Mouse (Mus musculus): ENCODE results near the gene Pdcl3. TPM values are rescaled to one million over a fixed set of nuclear protein-coding genes. Genes with fewer than 3 reads are reported as not detected.

The Pdcl3 gene
- polyA plus RNA-seq, 1 experiment from 2014 or later = 143 TPM

- H3K36me3 ChIP-seq (ENCODE audit: control insufficient read depth, insufficient read depth, low read length) = no peaks in the 10 kb centered on the region
- H3K27me3 ChIP-seq (ENCODE audit: control insufficient read depth, insufficient read depth, low read length) = no peaks in the 10 kb centered on the region
- H3K9ac ChIP-seq (replicated peaks; ENCODE audit: low read length) = no peak overlapping the region
- H3K27ac ChIP-seq (replicated peaks; ENCODE audit: low read depth, low read length) = no peak overlapping the region
- ATAC-seq (ENCODE audit: low FRiP score, low TSS enrichment) (no peak), DNase-seq (no peak)
- H3K4me1 ChIP-seq (ENCODE audit: control insufficient read depth, insufficient read depth, low read length) = peaks cover 8% of the 10 kb centered on the region
- WGBS = 80% methylated on average over 2 of the region's 2 CpGs
- H3K4me2 ChIP-seq (ENCODE audit: low read length) = no peak overlapping the region
- H3K4me3 ChIP-seq (replicated peaks; ENCODE audit: low read depth, low read length) = no peak overlapping the region
- no peaks in the 10 kb centered on the region for H3K9me3 ChIP-seq (ENCODE audit: control insufficient read depth, low read length)
These were observed 1.5 kb upstream of the Pdcl3 start for GRCm38 (mm10) chr1:38983870-38984269.

DNA sequence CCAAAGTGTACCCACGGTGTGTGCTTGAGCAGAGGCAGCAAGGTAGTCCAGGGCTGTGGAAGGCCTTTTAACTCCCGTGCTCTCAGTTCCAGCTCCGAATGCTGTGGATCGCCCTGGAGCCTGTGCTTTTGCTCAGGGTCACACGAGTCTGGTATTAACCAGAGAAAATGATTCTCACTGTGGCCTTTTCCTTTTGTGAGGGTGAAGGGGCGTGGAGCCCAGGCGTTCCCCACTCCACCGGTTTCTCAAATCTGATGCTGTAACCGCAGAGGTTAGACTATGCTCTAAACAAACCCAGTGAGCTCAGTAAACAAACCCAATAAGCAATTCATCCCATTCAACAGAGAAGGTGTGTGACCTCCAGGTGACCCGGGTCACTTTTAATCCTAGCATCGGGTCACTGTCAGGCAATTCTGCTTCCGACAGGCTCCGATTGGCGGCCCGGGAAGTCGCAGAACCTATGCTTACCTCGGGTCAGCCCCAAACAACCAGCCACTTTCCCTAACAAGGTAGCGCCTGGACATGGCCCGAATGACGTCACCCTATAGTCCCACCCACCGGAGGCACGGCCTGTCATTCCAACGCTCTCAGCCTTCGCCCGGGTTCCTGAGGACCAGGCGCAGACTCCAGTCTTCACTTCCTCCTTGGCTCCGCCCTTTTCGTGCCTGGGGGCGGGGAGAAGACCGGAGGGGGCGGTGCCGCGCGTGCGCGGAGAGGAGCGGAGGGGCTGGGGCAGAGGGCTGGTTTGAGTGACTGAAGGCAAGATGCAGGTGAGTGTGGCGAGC lies 1.9 kb downstream of the Pdcl3 start:
- Histone ChIP-seq H3K9ac (replicated peaks; ENCODE audit: low read length) (peak overlapping the region; percentile 76), H3K9me3 (ENCODE audit: control insufficient read depth, low read length) (no peaks in the 10 kb centered on the region), H3K27ac (replicated peaks; ENCODE audit: low read depth, low read length) (peak overlapping the region; percentile 79), H3K27me3 (ENCODE audit: control insufficient read depth, insufficient read depth, low read length) (no peaks in the 10 kb centered on the region), H3K36me3 (ENCODE audit: control insufficient read depth, insufficient read depth, low read length) (peaks cover 9% of the 10 kb centered on the region), H3K4me3 (replicated peaks; ENCODE audit: low read depth, low read length) (peak overlapping the region; percentile 79), H3K4me1 (ENCODE audit: control insufficient read depth, insufficient read depth, low read length) (peaks cover 8% of the 10 kb centered on the region), H3K4me2 (ENCODE audit: low read length) (peak overlapping the region; percentile 61)
- WGBS = 4% methylated on average over 38 of the region's 38 CpGs
- peak; percentile 98 for DNase-seq
- peak; percentile 98 for ATAC-seq (ENCODE audit: low FRiP score, low TSS enrichment)

GRCm38 (mm10) chr1:38987865-38988211 lies 2.4 kb downstream of the Pdcl3 start:
- WGBS = 0% methylated on average over 25 of the region's 25 CpGs
- ATAC-seq (ENCODE audit: low FRiP score, low TSS enrichment) = peak; percentile 85

GRCm38 (mm10) chr1:38988357-38988756 lies 2.9 kb downstream of the Pdcl3 start:
- ATAC-seq (ENCODE audit: low FRiP score, low TSS enrichment) (no peak), DNase-seq (no peak)
- 37% methylated on average over 7 of the region's 7 CpGs for WGBS

More at GRCm38 (mm10) chr1:38987865-38988211, 2.4 kb downstream of the Pdcl3 start:
- Histone ChIP-seq H3K4me2 (ENCODE audit: low read length) (peak overlapping the region; percentile 61), H3K4me3 (replicated peaks; ENCODE audit: low read depth, low read length) (peak overlapping the region; percentile 79), H3K9ac (replicated peaks; ENCODE audit: low read length) (peak overlapping the region; percentile 76), H3K27ac (replicated peaks; ENCODE audit: low read depth, low read length) (peak overlapping the region; percentile 79), H3K27me3 (ENCODE audit: control insufficient read depth, insufficient read depth, low read length) (no peaks in the 10 kb centered on the region), H3K4me1 (ENCODE audit: control insufficient read depth, insufficient read depth, low read length) (peaks cover 8% of the 10 kb centered on the region), H3K9me3 (ENCODE audit: control insufficient read depth, low read length) (no peaks in the 10 kb centered on the region), H3K36me3 (ENCODE audit: control insufficient read depth, insufficient read depth, low read length) (peaks cover 12% of the 10 kb centered on the region)
- DNase-seq = no peak

DNA sequence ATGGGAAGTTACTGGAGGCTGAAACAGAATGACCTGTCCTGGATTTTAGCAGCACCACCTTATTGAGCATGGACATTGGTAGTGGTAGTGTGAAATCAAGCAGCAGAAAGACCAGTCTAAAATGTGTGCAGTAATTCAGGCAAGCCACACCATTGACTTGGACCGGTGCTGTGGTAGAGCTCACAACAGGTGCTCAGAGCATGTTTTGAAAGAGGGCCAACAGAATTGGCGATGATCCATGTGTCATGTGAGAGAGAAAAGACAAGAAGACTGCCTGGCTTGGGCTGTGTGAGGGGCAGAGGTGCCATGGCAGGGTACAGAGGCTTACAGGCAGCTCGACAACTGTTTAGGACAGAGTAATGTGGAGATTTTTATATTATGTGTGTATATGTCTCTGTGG lies 7.0 kb downstream of the Pdcl3 start:
- no peak for DNase-seq
- 92% methylated on average over 3 of the region's 3 CpGs for WGBS

More at GRCm38 (mm10) chr1:38988357-38988756, 2.9 kb downstream of the Pdcl3 start:
- peak overlapping the region; percentile 76 for H3K9ac ChIP-seq (replicated peaks; ENCODE audit: low read length)
- peaks cover 17% of the 10 kb centered on the region for H3K36me3 ChIP-seq (ENCODE audit: control insufficient read depth, insufficient read depth, low read length)
- H3K4me1 ChIP-seq (ENCODE audit: control insufficient read depth, insufficient read depth, low read length) = peaks cover 8% of the 10 kb centered on the region
- no peaks in the 10 kb centered on the region for H3K27me3 ChIP-seq (ENCODE audit: control insufficient read depth, insufficient read depth, low read length)
- peak overlapping the region; percentile 61 for H3K4me2 ChIP-seq (ENCODE audit: low read length)
- H3K4me3 ChIP-seq (replicated peaks; ENCODE audit: low read depth, low read length) = peak overlapping the region; percentile 79
- peak overlapping the region; percentile 79 for H3K27ac ChIP-seq (replicated peaks; ENCODE audit: low read depth, low read length)
- H3K9me3 ChIP-seq (ENCODE audit: control insufficient read depth, low read length) = no peaks in the 10 kb centered on the region

GRCm38 (mm10) chr1:39001106-39001505 lies 15.7 kb downstream of the Pdcl3 start:
- 19% methylated on average over 5 of the region's 5 CpGs for WGBS
- H3K27me3 ChIP-seq (ENCODE audit: control insufficient read depth, insufficient read depth, low read length) = no peaks in the 10 kb centered on the region
- no peak overlapping the region for H3K9ac ChIP-seq (replicated peaks; ENCODE audit: low read length)
- H3K9me3 ChIP-seq (ENCODE audit: control insufficient read depth, low read length) = no peaks in the 10 kb centered on the region
- no peak overlapping the region for H3K27ac ChIP-seq (replicated peaks; ENCODE audit: low read depth, low read length)
- DNase-seq = peak; percentile 93
- ATAC-seq (ENCODE audit: low FRiP score, low TSS enrichment) = peak; percentile 31; the same call in 1 of the 2 replicates
- H3K4me1 ChIP-seq (ENCODE audit: control insufficient read depth, insufficient read depth, low read length) = no peaks in the 10 kb centered on the region
- no peak overlapping the region for H3K4me3 ChIP-seq (replicated peaks; ENCODE audit: low read depth, low read length)
- H3K36me3 ChIP-seq (ENCODE audit: control insufficient read depth, insufficient read depth, low read length) = peaks cover 18% of the 10 kb centered on the region
- no peak overlapping the region for H3K4me2 ChIP-seq (ENCODE audit: low read length)

More for the DNA sequence above, 7.0 kb downstream of the Pdcl3 start:
- no peak overlapping the region for H3K4me3 ChIP-seq (replicated peaks; ENCODE audit: low read depth, low read length)
- H3K27me3 ChIP-seq (ENCODE audit: control insufficient read depth, insufficient read depth, low read length) = no peaks in the 10 kb centered on the region
- H3K27ac ChIP-seq (replicated peaks; ENCODE audit: low read depth, low read length) = no peak overlapping the region
- H3K9me3 ChIP-seq (ENCODE audit: control insufficient read depth, low read length) = no peaks in the 10 kb centered on the region
- H3K36me3 ChIP-seq (ENCODE audit: control insufficient read depth, insufficient read depth, low read length) = peaks cover 52% of the 10 kb centered on the region
- no peak for ATAC-seq (ENCODE audit: low FRiP score, low TSS enrichment)
- H3K9ac ChIP-seq (replicated peaks; ENCODE audit: low read length) = no peak overlapping the region
- no peak overlapping the region for H3K4me2 ChIP-seq (ENCODE audit: low read length)
- peaks cover 5% of the 10 kb centered on the region; the same call in 1 of the 2 replicates for H3K4me1 ChIP-seq (ENCODE audit: control insufficient read depth, insufficient read depth, low read length)

GRCm38 (mm10) chr1:39005751-39006354 lies 20.4 kb downstream of the Pdcl3 start:
- DNase-seq (peak; percentile 32), ATAC-seq (ENCODE audit: low FRiP score, low TSS enrichment) (no peak)
- Histone ChIP-seq H3K4me3 (replicated peaks; ENCODE audit: low read depth, low read length) (no peak overlapping the region), H3K4me1 (ENCODE audit: control insufficient read depth, insufficient read depth, low read length) (no peaks in the 10 kb centered on the region), H3K36me3 (ENCODE audit: control insufficient read depth, insufficient read depth, low read length) (no peaks in the 10 kb centered on the region), H3K9ac (replicated peaks; ENCODE audit: low read length) (no peak overlapping the region), H3K9me3 (ENCODE audit: control insufficient read depth, low read length) (no peaks in the 10 kb centered on the region), H3K4me2 (ENCODE audit: low read length) (no peak overlapping the region), H3K27ac (replicated peaks; ENCODE audit: low read depth, low read length) (no peak overlapping the region), H3K27me3 (ENCODE audit: control insufficient read depth, insufficient read depth, low read length) (no peaks in the 10 kb centered on the region)
- 40% methylated on average over 10 of the region's 10 CpGs for WGBS

DNA sequence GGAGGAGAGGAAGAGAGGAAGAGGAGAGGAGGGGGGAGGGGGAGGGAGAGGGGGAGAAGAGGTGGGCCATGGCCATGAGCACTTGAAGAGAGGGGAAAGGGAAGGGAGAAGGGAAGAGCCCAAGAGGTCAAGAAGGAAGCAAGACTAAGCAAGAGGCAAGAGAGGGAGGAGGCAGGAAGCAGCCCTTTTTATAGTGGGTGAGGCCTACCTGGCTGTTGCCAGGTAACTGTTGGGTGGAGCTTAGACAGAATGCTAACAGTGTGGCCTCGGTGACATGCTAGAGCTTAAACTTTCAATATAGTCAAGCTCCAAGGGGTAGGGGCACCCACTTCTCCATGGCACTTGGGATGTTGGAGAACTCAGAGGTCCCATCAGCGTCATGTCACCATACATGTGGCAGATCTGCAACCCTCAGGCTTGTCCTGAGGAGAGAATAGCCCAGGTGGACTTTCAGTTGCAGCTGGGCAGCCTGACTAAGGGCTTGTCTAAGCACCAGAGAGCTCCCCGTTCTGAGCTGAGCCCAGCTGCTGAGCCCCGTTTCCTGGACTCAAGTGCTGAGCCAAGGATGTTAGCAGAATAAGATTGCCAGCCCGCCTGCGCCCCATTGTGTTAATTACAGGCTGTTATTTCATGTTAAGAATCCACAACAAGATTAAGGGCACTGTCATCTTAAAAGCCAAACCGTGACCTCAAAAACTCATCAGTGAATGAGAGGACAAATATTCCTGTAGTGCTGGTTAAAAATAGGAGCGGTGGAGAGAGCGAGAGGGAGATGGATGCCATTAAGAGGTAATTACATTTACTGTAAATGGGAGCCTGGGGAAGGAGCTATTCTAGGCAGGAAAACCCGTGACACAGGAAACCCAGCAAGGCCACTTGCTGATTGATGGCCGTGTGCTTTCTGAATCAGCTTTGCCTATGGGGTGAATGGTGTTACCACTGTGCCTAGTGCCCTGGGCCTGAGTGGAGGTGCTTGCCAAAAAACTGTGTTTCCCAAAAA lies 21.7 kb downstream of the Pdcl3 start:
- DNase-seq (no peak), ATAC-seq (ENCODE audit: low FRiP score, low TSS enrichment) (no peak)
- Histone ChIP-seq H3K4me3 (replicated peaks; ENCODE audit: low read depth, low read length) (no peak overlapping the region), H3K27me3 (ENCODE audit: control insufficient read depth, insufficient read depth, low read length) (no peaks in the 10 kb centered on the region), H3K4me1 (ENCODE audit: control insufficient read depth, insufficient read depth, low read length) (no peaks in the 10 kb centered on the region), H3K36me3 (ENCODE audit: control insufficient read depth, insufficient read depth, low read length) (no peaks in the 10 kb centered on the region), H3K9ac (replicated peaks; ENCODE audit: low read length) (no peak overlapping the region), H3K4me2 (ENCODE audit: low read length) (no peak overlapping the region), H3K9me3 (ENCODE audit: control insufficient read depth, low read length) (no peaks in the 10 kb centered on the region), H3K27ac (replicated peaks; ENCODE audit: low read depth, low read length) (no peak overlapping the region)
- 65% methylated on average over 11 of the region's 11 CpGs for WGBS
